Mouse (Mus musculus): Measurements from ENCODE around the gene Htr3a.

Gene Htr3a

GRCm38 (mm10) chr9:48910885-48911537 lies at the start of gene Htr3a:
TSS of gene Htr3a (minus strand) at chr9:48911099.
- DNase-seq (ENCODE audit: low spot score in 2 of 2) = peak; percentile 36 to 71

- no peak for DNase-seq (ENCODE audit: low spot score in 2 of 2)
Observed at GRCm38 (mm10) chr9:48947565-48947964, 36.7 kb upstream of the Htr3a start.

- no peak for DNase-seq (ENCODE audit: low spot score in 2 of 2)
Observed at GRCm38 (mm10) chr9:48942349-48942748, 31.4 kb upstream of the Htr3a start.

- DNase-seq (ENCODE audit: low spot score in 2 of 2) = no peak
Observed at GRCm38 (mm10) chr9:48929436-48929835, 18.5 kb upstream of the Htr3a start.

- no peak for DNase-seq (ENCODE audit: low spot score in 2 of 2)
Observed at GRCm38 (mm10) chr9:48928781-48929180, 17.9 kb upstream of the Htr3a start.

- DNase-seq (ENCODE audit: low spot score in 2 of 2) = no peak
Observed at GRCm38 (mm10) chr9:48916011-48916788, 5.3 kb upstream of the Htr3a start.

- no peak for DNase-seq (ENCODE audit: low spot score in 2 of 2)
Observed at GRCm38 (mm10) chr9:48904421-48904820, 6.5 kb downstream of the Htr3a start.

- no peak for DNase-seq (ENCODE audit: low spot score in 2 of 2)
Observed at GRCm38 (mm10) chr9:48903766-48904165, 7.1 kb downstream of the Htr3a start.

- no peak for DNase-seq (ENCODE audit: low spot score in 2 of 2)
Observed at GRCm38 (mm10) chr9:48898551-48898950, 12.3 kb downstream of the Htr3a start.

GRCm38 (mm10) chr9:48895819-48896536 lies 14.9 kb downstream of the Htr3a start:
- no peak for DNase-seq (ENCODE audit: low spot score in 2 of 2)

GRCm38 (mm10) chr9:48894755-48895154 lies 16.1 kb downstream of the Htr3a start:
- DNase-seq (ENCODE audit: low spot score in 2 of 2) = no peak

- DNase-seq (ENCODE audit: low spot score in 2 of 2) = peak in 1 of 2 experiments; percentile 79
Observed at GRCm38 (mm10) chr9:48893986-48894385, 16.9 kb downstream of the Htr3a start.

- no peak for DNase-seq (ENCODE audit: low spot score in 2 of 2)
Observed at GRCm38 (mm10) chr9:48889093-48889492, 21.8 kb downstream of the Htr3a start.

- DNase-seq (ENCODE audit: low spot score in 2 of 2) = no peak
Observed at GRCm38 (mm10) chr9:48872896-48873295, 38.0 kb downstream of the Htr3a start.

- no peak for DNase-seq (ENCODE audit: low spot score in 2 of 2)
Observed at GRCm38 (mm10) chr9:48866523-48867121, 44.3 kb downstream of the Htr3a start.

GRCm38 (mm10) chr9:48865235-48865634 lies 45.7 kb downstream of the Htr3a start:
- DNase-seq (ENCODE audit: low spot score in 2 of 2) = no peak

GRCm38 (mm10) chr9:48861481-48861880 lies 49.4 kb downstream of the Htr3a start:
- DNase-seq (ENCODE audit: low spot score in 2 of 2) = no peak

- peak; percentile 15 to 79 for DNase-seq (ENCODE audit: low spot score in 2 of 2)
Observed at GRCm38 (mm10) chr9:48860526-48860845, 50.4 kb downstream of the Htr3a start.

GRCm38 (mm10) chr9:48859828-48860525 lies 50.9 kb downstream of the Htr3a start:
- DNase-seq (ENCODE audit: low spot score in 2 of 2) = no peak

GRCm38 (mm10) chr9:48857944-48858343 lies 53.0 kb downstream of the Htr3a start:
- no peak for DNase-seq (ENCODE audit: low spot score in 2 of 2)

- no peak for DNase-seq (ENCODE audit: low spot score in 2 of 2)
Observed at GRCm38 (mm10) chr9:48856240-48856639, 54.7 kb downstream of the Htr3a start.

- no peak for DNase-seq (ENCODE audit: low spot score in 2 of 2)
Observed at GRCm38 (mm10) chr9:48849531-48849930, 61.4 kb downstream of the Htr3a start.
